Mouse (Mus musculus) v-Abl transformed pro-B cells (cell line): ENCODE data around the gene Scd1.

Experiments used
- in situ Hi-C, 2 experiments: fragments of 400-800 bp; cut with MboI; formaldehyde crosslinking; loops; one replicate each; pipeline ENCODE4 v1.15.1; 2025; ENCODE audit not compliant: unreplicated experiment in 2 of 2

Scd1 gene

DNA sequence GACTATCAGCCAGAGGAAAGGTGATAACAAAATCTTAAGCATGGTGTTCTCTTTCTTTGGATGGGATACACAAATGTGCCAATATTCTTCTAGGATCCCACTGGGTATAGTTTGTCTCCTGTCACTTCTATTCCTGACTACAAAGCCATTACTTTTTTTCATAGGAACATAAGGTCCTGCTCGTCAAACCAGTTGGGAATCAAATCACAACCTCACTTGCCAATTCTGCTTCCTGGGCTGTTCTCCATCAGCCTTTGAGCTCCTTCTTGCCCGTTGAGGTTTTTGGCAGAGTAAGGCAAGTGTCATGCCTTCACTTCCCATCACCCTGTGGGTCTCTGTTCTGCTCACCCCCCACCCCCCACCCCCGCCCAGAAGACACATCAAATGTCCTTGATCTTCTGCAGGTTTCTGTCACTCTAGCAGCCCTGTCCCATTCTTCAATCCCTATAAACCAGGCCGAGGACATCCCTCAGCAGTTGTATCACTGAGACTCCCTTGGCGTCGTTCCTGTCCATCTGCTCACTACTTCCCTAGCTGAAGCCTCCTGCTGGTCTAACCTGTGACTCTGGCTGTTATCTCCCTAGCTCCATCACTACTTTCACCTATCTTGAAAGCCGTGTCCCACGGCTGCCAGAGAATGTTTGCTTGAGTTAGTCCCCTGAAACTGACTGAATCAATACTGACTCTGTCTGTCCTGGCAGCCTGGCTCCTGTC lies 7.0 kb downstream of the Scd1 start:
- in situ Hi-C loops, result no loop called here

DNA sequence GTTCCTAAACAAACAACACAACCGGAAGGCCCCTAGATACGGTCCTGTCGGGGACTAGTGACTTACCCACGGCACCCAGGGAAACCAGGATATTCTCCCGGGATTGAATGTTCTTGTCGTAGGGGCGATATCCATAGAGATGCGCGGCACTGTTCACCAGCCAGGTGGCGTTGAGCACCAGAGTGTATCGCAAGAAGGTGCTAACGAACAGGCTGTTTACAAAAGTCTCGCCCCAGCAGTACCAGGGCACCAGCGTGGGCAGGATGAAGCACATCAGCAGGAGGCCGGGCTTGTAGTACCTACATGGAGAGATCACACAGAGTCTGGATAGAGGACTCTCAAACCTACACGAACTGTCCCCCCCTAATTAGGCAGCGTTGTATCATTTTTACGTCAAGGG lies 7.6 kb downstream of the Scd1 start:
- in situ Hi-C loops, result no loop called here

DNA sequence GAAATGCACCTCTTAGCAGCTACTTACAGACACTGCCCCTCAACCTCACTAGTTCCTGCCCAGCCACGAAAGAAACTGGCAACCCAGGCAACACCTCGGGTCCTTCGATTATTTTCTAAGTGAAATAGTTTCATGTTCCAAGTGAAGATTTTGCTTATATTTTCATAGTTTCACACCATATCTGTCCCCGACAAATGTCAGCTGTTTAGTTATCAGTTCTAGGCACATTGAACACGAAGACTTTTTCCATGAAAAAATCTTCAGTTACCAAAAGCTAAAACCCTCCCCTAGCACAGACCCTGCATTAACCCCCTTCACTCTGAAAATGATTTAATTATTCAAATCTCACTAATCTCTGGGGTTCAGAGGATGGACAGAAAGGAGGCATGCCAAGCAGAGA lies 10.9 kb downstream of the Scd1 start:
- in situ Hi-C loops, result loop anchor here in 1 of 2 experiments (25.0 kb wide), 1 partner anchor 709 kb away; the partner anchor contains the start of gene Entpd7

DNA sequence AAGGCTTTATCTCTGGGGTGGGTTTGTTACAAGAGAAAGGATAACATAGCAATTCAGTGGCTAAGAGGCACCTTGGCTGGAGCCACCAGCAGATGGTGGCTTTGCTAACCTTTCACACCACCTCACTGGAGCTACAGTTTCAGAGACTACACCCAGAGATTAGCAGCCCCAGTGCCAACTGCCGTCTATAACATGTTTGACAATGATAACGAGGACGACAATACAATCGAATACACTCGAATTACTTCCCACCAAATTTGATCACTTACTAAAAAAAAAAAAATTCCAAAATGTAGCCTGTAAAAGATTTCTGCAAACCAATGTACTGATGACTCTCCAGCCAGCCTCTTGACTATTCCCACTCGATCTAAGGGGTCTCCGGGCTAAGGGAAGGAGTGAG lies 12.7 kb downstream of the Scd1 start:
- in situ Hi-C loops, result loop anchor here in 1 of 2 experiments (25.0 kb wide), 1 partner anchor 708 kb away; the partner anchor contains the start of gene Entpd7

DNA sequence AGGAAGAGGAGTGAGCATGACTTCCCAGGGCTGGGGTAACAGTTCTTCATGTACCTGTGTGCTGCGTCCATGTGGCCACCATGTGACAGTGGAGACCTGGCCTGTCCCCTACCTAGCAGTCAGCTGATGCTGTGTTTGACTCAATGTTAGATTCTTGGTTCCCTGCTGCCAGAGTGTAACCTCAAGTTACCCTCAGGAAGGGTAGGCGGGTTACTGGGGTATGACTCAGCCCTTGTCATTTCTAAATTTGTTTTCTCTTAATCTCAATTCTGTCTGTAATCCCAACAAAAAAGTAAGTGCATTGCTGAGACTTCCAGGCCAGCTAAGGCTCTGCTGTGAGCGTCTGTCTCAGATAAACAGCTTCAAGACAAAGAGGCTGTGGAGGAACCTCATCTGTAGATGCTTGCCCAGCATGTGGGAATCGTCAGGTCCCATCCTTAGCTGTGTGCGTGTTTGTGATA lies 13.7 kb downstream of the Scd1 start:
- in situ Hi-C loops, result loop anchor here in 1 of 2 experiments (25.0 kb wide), 1 partner anchor 707 kb away; the partner anchor contains the start of gene Entpd7

- in situ Hi-C loops, result loop anchor here in 1 of 2 experiments (25.0 kb wide), 1 partner anchor 705 kb away; the partner anchor contains the start of gene Entpd7
Observed at GRCm38 (mm10) chr19:44392339-44393009, 15.2 kb downstream of the Scd1 start.

- in situ Hi-C loops, result loop anchor here in 1 of 2 experiments (25.0 kb wide), 1 partner anchor 705 kb away; the partner anchor contains the start of gene Entpd7
Observed at GRCm38 (mm10) chr19:44391856-44392255, 15.8 kb downstream of the Scd1 start.

- in situ Hi-C loops, result loop anchor here in 1 of 2 experiments (25.0 kb wide), 1 partner anchor 702 kb away; the partner anchor contains the start of gene Entpd7
Observed at GRCm38 (mm10) chr19:44389507-44389906, 18.2 kb downstream of the Scd1 start.

DNA sequence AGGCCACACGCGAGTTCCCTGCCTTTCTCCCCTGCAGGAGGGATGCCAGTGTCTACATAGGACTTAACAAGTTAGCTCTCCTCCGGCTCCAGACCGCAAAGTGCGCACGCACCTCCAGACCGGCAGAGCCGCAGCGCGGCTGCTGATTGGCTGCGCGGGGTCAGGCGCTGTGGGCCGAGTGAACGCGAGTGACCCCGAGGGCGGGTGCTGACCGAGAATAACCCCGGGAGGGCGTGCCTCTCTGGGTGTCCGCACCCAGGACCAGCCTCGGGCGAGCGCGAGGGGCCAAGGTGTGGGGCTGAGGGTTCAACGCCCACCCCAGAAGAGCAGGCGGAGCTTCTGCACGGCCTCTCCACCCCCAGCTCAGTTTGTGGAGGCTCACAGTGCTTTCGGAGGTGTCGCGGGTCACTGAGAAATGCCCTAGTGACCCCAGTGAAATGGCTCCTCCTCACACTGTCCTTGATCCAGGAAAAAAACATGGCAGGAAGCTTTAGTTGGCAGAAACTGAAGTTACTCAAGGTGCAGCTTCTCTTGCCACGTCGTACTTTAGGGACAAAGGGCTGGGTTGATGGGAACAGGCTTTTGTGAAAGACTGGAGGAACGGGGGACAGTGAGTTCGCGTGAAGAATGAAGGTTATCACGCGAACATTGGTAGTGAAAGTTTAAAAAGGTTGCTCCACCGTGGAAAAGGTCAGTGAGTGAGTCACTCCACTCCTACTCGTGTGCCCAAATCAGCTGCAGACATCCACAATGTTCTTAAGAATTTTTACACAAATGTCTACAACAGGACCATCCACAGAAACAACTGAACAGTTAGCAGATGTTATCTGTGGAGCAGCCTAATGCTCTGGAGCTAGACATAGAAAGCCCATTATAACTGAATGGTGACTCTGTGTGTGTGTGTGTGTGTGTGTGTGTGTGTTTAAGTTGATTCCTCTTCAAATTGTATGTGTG lies 18.9 kb downstream of the Scd1 start:
- in situ Hi-C loops, result loop anchor here in 1 of 2 experiments (25.0 kb wide), 1 partner anchor 701 kb away; the partner anchor contains the start of gene Entpd7

DNA sequence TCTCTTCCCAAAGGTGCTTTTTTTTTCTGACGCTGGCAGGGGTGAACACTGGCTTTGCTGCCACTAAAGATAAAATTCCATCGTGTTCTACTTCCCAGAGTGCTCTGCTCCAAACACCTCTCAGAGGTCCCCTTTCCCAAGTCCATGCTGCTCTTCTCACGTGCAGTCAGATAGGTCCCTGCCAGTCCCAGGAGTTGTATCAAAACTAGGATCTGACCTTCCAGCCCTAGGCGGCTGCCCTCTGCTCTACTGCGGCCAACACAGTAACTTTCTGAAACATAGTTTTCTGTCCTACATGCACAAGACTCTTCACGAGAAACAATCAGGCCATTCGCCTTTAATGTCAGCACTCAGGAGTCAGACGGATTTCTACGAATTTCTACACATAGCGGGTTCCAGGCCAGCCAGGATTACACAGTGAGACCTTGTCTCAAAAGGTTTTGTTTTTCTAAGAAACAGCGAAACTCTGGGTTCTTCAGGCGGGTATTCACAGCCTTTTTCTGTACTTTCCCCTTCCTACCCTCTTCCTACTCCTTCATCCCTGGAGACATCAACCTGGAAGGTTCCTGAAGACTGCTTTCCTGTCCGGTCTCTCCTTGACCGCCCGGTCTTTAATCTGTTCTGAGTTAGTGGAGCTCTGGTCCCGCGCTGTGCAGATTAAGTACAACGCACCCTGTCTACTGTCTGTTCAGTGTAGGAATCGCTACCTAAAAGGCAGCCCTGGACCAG lies 19.8 kb downstream of the Scd1 start:
- in situ Hi-C loops, result loop anchor here in 1 of 2 experiments (25.0 kb wide), 1 partner anchor 701 kb away; the partner anchor contains the start of gene Entpd7

- in situ Hi-C loops, result loop anchor here in 1 of 2 experiments (25.0 kb wide), 1 partner anchor 700 kb away; the partner anchor contains the start of gene Entpd7
Observed at GRCm38 (mm10) chr19:44387089-44387671, 20.5 kb downstream of the Scd1 start.

DNA sequence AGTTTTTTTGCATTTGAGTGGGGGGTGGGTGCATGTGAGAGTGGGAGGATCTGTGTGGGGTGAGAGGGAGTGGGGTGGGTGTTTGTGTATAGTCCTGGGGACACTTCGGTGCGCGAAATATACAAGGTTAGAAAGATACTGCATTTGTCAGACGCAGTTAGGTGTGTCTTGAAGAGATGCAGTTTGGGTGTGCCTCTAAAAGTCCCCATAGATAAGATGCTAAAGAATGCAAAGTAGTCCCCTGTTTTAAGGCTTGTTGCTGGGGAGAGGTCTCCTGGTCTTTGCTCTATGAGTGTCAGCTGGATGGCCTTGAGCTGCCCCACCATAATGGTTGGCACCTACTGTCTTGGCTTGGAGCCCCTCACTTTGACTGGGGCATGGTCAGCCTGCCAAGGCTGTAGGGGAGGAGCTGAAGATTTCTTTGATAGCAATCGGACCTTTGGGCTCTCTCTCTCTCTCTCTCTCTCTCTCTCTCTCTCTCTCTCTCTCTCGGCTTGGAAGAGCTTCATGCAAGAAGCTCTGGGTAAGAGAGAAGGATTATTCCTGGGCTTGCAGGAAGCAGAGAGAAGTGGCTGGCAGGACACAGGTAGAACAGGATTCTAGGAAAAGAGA lies 21.7 kb downstream of the Scd1 start:
- in situ Hi-C loops, result loop anchor here in 1 of 2 experiments (25.0 kb wide), 1 partner anchor 699 kb away; the partner anchor contains the start of gene Entpd7

DNA sequence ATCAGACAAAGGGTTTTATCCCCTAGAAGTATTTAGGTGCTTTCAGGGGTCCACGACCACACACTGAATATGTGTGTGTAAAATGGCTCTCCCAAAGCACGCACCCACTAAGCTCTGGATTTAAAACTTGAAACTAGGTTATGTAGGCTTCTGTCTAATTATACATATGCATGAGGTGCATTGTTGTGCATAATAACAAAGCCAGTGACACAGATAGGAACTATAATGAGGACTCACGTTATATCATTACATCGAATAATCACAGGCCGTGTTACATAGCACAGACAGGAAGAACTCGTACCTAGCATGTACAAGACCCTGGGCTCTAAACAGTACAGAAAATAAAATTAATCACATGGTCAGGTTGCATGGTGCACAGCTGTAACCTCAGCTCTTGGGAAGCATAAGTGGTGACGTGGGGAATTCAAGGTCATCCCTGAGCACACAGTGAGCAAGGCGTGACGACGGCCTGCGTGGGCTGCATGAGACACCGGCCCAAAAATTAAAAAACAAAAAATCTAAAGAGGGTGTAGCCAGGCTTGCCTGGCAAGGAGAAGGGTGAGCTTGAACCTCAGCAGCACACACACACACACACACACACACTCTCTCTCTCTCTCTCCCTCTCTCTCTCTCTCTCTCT lies 24.9 kb downstream of the Scd1 start:
- in situ Hi-C loops, result loop anchor here in 1 of 2 experiments (25.0 kb wide), 1 partner anchor 696 kb away; the partner anchor contains the start of gene Entpd7

GRCm38 (mm10) chr19:44380065-44380464 lies 27.6 kb downstream of the Scd1 start:
- in situ Hi-C loops, result loop anchor here in 1 of 2 experiments (25.0 kb wide), 1 partner anchor 693 kb away; the partner anchor contains the start of gene Entpd7

GRCm38 (mm10) chr19:44379090-44379489 lies 28.6 kb downstream of the Scd1 start:
- in situ Hi-C loops, result loop anchor here in 1 of 2 experiments (25.0 kb wide), 1 partner anchor 692 kb away; the partner anchor contains the start of gene Entpd7

DNA sequence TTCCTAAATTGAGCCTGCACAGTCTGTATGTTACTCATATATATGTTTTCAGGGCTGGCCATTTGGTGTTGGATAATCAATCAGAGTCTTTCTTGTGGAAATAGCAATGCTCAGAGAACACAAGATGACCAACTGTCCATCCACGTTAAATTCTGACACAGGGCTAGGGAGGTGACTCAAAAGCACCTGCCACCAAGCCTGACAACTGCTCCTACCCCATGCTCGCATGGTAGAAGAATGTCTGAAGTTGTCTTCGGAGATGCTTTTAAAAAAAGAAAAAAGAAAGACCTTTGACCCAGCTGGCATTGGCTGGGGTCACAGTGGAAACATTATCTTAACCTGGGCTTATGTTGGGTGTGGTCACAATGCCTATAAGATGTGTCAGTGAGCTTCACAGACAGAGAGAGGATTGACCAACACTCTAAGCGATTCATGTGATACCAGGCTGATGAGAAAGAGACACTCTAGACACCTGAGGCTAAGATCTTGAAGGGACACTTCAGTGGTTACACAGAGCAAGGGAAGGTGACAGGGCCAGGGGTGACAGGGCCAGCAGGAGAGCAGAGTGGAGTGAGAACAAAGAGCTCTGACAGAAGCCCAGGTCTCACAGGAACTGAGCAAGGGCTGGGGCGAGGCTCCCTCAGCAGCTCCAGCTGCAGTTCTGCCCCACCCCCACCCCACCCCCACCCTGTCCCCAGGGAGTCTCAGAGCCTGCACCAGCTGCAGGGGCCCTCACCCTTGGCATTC lies 29.9 kb downstream of the Scd1 start:
- in situ Hi-C loops, result loop anchor here in 1 of 2 experiments (25.0 kb wide), 1 partner anchor 691 kb away; the partner anchor contains the start of gene Entpd7

GRCm38 (mm10) chr19:44376511-44376951 lies 31.1 kb downstream of the Scd1 start:
- in situ Hi-C loops, result loop anchor here in 1 of 2 experiments (25.0 kb wide), 1 partner anchor 689 kb away; the partner anchor contains the start of gene Entpd7
